Mouse (Mus musculus) forebrain, embryonic 13.5 days (tissue): ENCODE data around the gene Tmem79. TPM values are rescaled to one million over a fixed set of nuclear protein-coding genes. Genes with fewer than 3 reads are reported as not detected.
A peak's percentile ranks its signal among the peaks of the same experiment; 100 is the strongest.
"Not testable (repeated sequence)": the region's sequence is repeated elsewhere in the genome, so short reads cannot be mapped to it uniquely, and the experiment has no call there.

Experiments used
- ATAC-seq: fragments of 200-750 bp; cut with Nextera tagmentation; 2 replicates; pipeline ENCODE4 v1.8.0; 2017
- H3K27ac ChIP-seq: fragments of 300-500 bp; sonication (generic); 2 replicates; pipeline ENCODE4 v1.5.1; 2015; ENCODE audit warnings: inconsistent platforms, mild to moderate bottlenecking, moderate library complexity
- H3K27me3 ChIP-seq: fragments of 300-500 bp; sonication (generic); 2 replicates; pipeline ENCODE4 v1.6.1; 2015; ENCODE audit warnings: mild to moderate bottlenecking, inconsistent platforms
- H3K36me3 ChIP-seq: fragments of 300-500 bp; sonication (generic); 2 replicates; pipeline ENCODE4 v1.6.1; 2015; ENCODE audit warnings: mild to moderate bottlenecking, inconsistent platforms; ENCODE audit not compliant: poor library complexity, severe bottlenecking
- H3K4me1 ChIP-seq: fragments of 300-500 bp; sonication (generic); 2 replicates; pipeline ENCODE4 v1.6.1; 2015; ENCODE audit warnings: inconsistent platforms
- H3K4me2 ChIP-seq: fragments of 300-500 bp; sonication (generic); 2 replicates; pipeline ENCODE4 v1.6.1; 2015; ENCODE audit warnings: inconsistent platforms, mild to moderate bottlenecking, moderate library complexity
- H3K4me3 ChIP-seq: fragments of 300-500 bp; sonication (generic); 2 replicates; pipeline ENCODE4 v1.5.1; 2015; ENCODE audit warnings: mild to moderate bottlenecking, inconsistent platforms
- H3K9ac ChIP-seq: fragments of 300-500 bp; sonication (generic); 2 replicates; pipeline ENCODE4 v1.6.1; 2015; ENCODE audit warnings: mild to moderate bottlenecking, inconsistent platforms
- H3K9me3 ChIP-seq: fragments of 300-500 bp; sonication (generic); replicated peaks from 2 replicates; pipeline ENCODE4 v1.6.1; 2016; ENCODE audit warnings: inconsistent platforms
- WGBS: fragments of 180-500 bp; shearing (Covaris S2); methylation state at CpG from one replicate; pipeline ENCODE4 v1.1.7; 2015; 5-methylcytosine and 5-hydroxymethylcytosine counted together
- polyA plus RNA-seq: library from polyadenylated mRNA; unstranded; fragments of >200 nt; fragmentation: Nextera tagmentation; extraction: Ambion mirVana; gene quantifications from 2 replicates; pipeline ENCODE4 v1.2.1, GENCODE M21; 2015

The Tmem79 gene
- 2.4 and 3.0 TPM in 2 replicates for polyA plus RNA-seq

GRCm38 (mm10) chr3:88336058-88337013 lies at the start of gene Tmem79, which contains the start of gene Smg5:
Gene Tmem79, minus strand, starts transcription at chr3:88336148.
Gene Smg5, plus strand, starts transcription at chr3:88336260.
- WGBS = 4% methylated on average over 48 of the region's 66 CpGs
- peak; percentile 97 for ATAC-seq
- peak within 1 kb of the TSS; percentile 85 for H3K4me3 ChIP-seq

DNA sequence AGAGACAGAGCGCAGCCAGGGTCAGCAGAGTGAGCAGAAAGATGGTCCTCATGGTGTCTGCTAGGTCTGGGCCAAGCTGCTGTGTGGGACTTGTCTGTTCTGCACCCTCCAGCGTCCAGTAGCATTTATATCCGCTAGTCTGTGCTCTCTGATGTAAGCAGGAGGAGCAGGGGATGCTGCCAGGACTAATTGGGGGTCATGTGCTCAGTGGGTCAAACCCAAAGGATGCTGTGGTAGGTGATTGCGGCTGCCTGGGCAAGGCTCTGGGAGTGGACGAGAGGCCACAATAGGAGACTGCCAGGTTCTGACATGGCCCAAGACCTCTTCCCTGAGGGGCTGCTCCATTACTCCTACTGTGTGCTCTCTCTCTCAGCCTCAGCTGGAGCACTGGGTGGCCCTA lies 48.4 kb upstream of the Tmem79 start, which contains the start of gene Bglap:
Gene Bglap (minus strand): TSS at position 101 of the 400 bp plus-strand sequence.
- WGBS = 79% methylated on average over 5 of the region's 5 CpGs
- H3K36me3 ChIP-seq = no peaks in the 10 kb centered on the region
- no peaks in the 10 kb centered on the region for H3K9me3 ChIP-seq
- ATAC-seq = no peak
- H3K4me2 ChIP-seq = no peak within 1 kb of the TSS
- H3K4me3 ChIP-seq = no peak within 1 kb of the TSS
- peaks cover 8% of the 10 kb centered on the region for H3K4me1 ChIP-seq
- no peaks in the 10 kb centered on the region for H3K27me3 ChIP-seq
- no peak within 1 kb of the TSS for H3K27ac ChIP-seq
- no peak within 1 kb of the TSS for H3K9ac ChIP-seq

More at GRCm38 (mm10) chr3:88336058-88337013, at the start of gene Tmem79, which contains the start of gene Smg5:
- H3K27ac ChIP-seq = peak within 1 kb of the TSS; percentile 94
- H3K4me1 ChIP-seq = peaks cover 31% of the 10 kb centered on the region
- H3K9ac ChIP-seq = peak within 1 kb of the TSS; percentile 93
- 0 out of 2 replicates have a peak, but pooled peaks cover 3% of the 10 kb centered on the region for H3K36me3 ChIP-seq
- peak within 1 kb of the TSS; percentile 76 for H3K4me2 ChIP-seq
- no peaks in the 10 kb centered on the region for H3K9me3 ChIP-seq
- H3K27me3 ChIP-seq = no peaks in the 10 kb centered on the region

- not testable (repeated sequence) for H3K4me1 ChIP-seq, H3K27ac ChIP-seq, H3K4me3 ChIP-seq, H3K9ac ChIP-seq, H3K36me3 ChIP-seq, H3K27me3 ChIP-seq, H3K9me3 ChIP-seq
- peak overlapping the region; percentile 55; the same call in 1 of the 2 replicates for H3K4me2 ChIP-seq
- WGBS = 13% methylated on average over 1 of the region's 7 CpGs
- ATAC-seq = peak; percentile 31; the same call in 1 of the 2 replicates
Observed at GRCm38 (mm10) chr3:88382383-88382782, 46.4 kb upstream of the Tmem79 start.

GRCm38 (mm10) chr3:88381389-88382315 lies 45.7 kb upstream of the Tmem79 start:
- not testable (repeated sequence) for H3K9ac ChIP-seq, H3K4me1 ChIP-seq, H3K9me3 ChIP-seq, H3K36me3 ChIP-seq, H3K27me3 ChIP-seq
- Histone ChIP-seq H3K4me2 (peak overlapping the region; percentile 55), H3K4me3 (peak overlapping the region; percentile 29), H3K27ac (peak overlapping the region; percentile 87)
- WGBS = 5% methylated on average over 22 of the region's 22 CpGs
- peak; percentile 94 for ATAC-seq

GRCm38 (mm10) chr3:88378599-88378998 lies 42.7 kb upstream of the Tmem79 start, which contains the start of gene Bglap2:
Gene Bglap2, minus strand, starts transcription at chr3:88378699.
- H3K27me3 ChIP-seq, H3K27ac ChIP-seq, H3K9me3 ChIP-seq, ATAC-seq, H3K4me2 ChIP-seq, H3K9ac ChIP-seq, H3K4me3 ChIP-seq, H3K36me3 ChIP-seq: not testable (repeated sequence)
- H3K4me1 ChIP-seq = peaks cover 16% of the 10 kb centered on the region
- 80% methylated on average over 5 of the region's 5 CpGs for WGBS

DNA sequence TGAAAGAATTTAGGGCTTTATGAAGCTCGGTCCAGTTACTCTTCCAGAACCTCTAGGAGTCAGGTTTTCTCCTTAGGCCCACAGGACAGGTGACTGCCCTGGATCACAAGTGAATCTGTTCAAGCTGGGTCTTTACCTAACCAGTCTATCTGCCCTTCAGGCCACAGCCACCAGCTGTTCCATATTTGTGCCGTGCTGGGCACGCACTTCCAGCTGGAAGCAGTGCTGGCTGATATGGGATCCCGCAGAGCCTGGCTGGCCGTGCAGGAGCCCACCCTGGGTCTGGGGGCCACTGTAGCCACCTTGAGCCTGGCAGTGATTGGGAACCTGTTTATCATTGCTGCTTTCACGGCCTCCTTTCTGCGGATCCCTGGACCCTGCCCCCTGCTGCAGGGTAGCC lies 40.7 kb upstream of the Tmem79 start:
- H3K4me2 ChIP-seq = 0 out of 2 replicates have a peak overlapping the region, but pooled peaks have one; percentile 42
- peak; percentile 9; the same call in 1 of the 2 replicates for ATAC-seq
- peaks cover 13% of the 10 kb centered on the region for H3K4me1 ChIP-seq
- peak overlapping the region; percentile 40; the same call in 1 of the 2 replicates for H3K9ac ChIP-seq
- 40% methylated on average over 7 of the region's 7 CpGs for WGBS
- H3K9me3 ChIP-seq, H3K4me3 ChIP-seq, H3K27me3 ChIP-seq, H3K36me3 ChIP-seq: not testable (repeated sequence)
- H3K27ac ChIP-seq = peak overlapping the region; percentile 77

- Histone ChIP-seq H3K9ac (peak overlapping the region; percentile 40; the same call in 1 of the 2 replicates), H3K4me3 (peak overlapping the region; percentile 4; the same call in 1 of the 2 replicates), H3K27ac (peak overlapping the region; percentile 77), H3K4me2 (peak overlapping the region; percentile 42)
- peak; percentile 96 for ATAC-seq
- WGBS = 7% methylated on average over 19 of the region's 19 CpGs
- H3K27me3 ChIP-seq, H3K4me1 ChIP-seq, H3K9me3 ChIP-seq, H3K36me3 ChIP-seq: not testable (repeated sequence)
Observed at GRCm38 (mm10) chr3:88375750-88376626, 40.0 kb upstream of the Tmem79 start.

DNA sequence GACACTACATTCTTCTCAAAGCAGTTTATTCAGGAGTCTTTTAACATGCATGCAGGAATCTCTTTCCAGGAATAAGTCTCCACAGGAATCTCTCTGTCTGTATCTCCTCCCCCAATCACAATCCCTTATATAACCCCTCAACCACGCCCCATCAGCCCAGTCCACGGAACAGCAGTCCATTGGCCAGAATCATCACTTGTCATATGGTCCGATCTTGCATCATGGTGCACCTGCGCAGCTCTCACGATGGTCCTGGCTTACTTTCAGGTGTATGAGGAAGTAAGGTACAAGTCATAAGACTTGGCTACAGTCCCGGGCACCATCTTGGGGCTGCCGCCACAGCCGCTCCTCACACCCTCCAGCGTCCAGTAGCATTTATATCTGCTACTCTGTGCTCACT lies 36.7 kb upstream of the Tmem79 start, which contains the start of gene Bglap3:
Gene Bglap3 (minus strand): TSS at position 101 of the 400 bp plus-strand sequence.
- not testable (repeated sequence) for H3K27me3 ChIP-seq, H3K4me2 ChIP-seq, H3K4me3 ChIP-seq, H3K36me3 ChIP-seq, H3K27ac ChIP-seq, H3K9me3 ChIP-seq, H3K4me1 ChIP-seq, H3K9ac ChIP-seq, ATAC-seq
- 95% methylated on average over 9 of the region's 9 CpGs for WGBS

GRCm38 (mm10) chr3:88368511-88368910 lies 32.6 kb upstream of the Tmem79 start:
- H3K4me2 ChIP-seq, H3K27ac ChIP-seq, H3K36me3 ChIP-seq, H3K9me3 ChIP-seq, H3K4me3 ChIP-seq, ATAC-seq, H3K9ac ChIP-seq: not testable (repeated sequence)
- 85% methylated on average over 7 of the region's 7 CpGs for WGBS
- Histone ChIP-seq H3K4me1 (peaks cover 18% of the 10 kb centered on the region), H3K27me3 (peaks cover 16% of the 10 kb centered on the region)

GRCm38 (mm10) chr3:88367517-88367916 lies 31.6 kb upstream of the Tmem79 start:
- H3K9ac ChIP-seq, H3K4me2 ChIP-seq, H3K27ac ChIP-seq, ATAC-seq, H3K9me3 ChIP-seq, H3K4me3 ChIP-seq: not testable (repeated sequence)
- Histone ChIP-seq H3K27me3 (peaks cover 16% of the 10 kb centered on the region), H3K4me1 (peaks cover 20% of the 10 kb centered on the region), H3K36me3 (peaks cover 12% of the 10 kb centered on the region; the same call in 1 of the 2 replicates)
- WGBS = 55% methylated on average over 3 of the region's 7 CpGs
